Mouse (Mus musculus) embryonic facial prominence, embryonic 11.5 days (tissue): ENCODE data around the gene Ackr3. TPM values are rescaled to one million over a fixed set of nuclear protein-coding genes. Genes with fewer than 3 reads are reported as not detected.

Experiments
- ATAC-seq: fragments of 200-750 bp; cut with Nextera tagmentation; replicated peaks from 2 replicates; pipeline ENCODE4 v1.8.0; 2017; ENCODE audit warnings: low read depth; ENCODE audit not compliant: insufficient number of reproducible peaks, low FRiP score, low TSS enrichment
- DNase-seq: peaks from one replicate; pipeline ENCODE4 v3.0.0-alpha.2; 2015; ENCODE audit warnings: low spot score
- H3K27ac ChIP-seq: fragments of 300-500 bp; sonication (generic); replicated peaks from 2 replicates; pipeline ENCODE4 v1.5.1; 2014; ENCODE audit warnings: mild to moderate bottlenecking, low read depth, low read length, control low read depth
- H3K27me3 ChIP-seq: fragments of 300-500 bp; sonication (generic); 2 replicates; pipeline ENCODE4 v1.6.1; 2014; ENCODE audit warnings: mild to moderate bottlenecking, low read length, moderate library complexity, mixed read lengths; ENCODE audit not compliant: control insufficient read depth, insufficient read depth
- H3K36me3 ChIP-seq: fragments of 300-500 bp; sonication (generic); replicated peaks from 2 replicates; pipeline ENCODE4 v1.6.1; 2014; ENCODE audit warnings: low read depth, mild to moderate bottlenecking, low read length, moderate library complexity, mixed read lengths; ENCODE audit not compliant: control insufficient read depth, insufficient read depth
- H3K4me1 ChIP-seq: fragments of 300-500 bp; sonication (generic); 2 replicates; pipeline ENCODE4 v1.6.1; 2014; ENCODE audit warnings: low read length, mixed read lengths; ENCODE audit not compliant: control insufficient read depth, insufficient read depth
- H3K4me2 ChIP-seq: fragments of 300-500 bp; sonication (generic); 2 replicates; pipeline ENCODE4 v1.6.1; 2014; ENCODE audit warnings: low read depth, mild to moderate bottlenecking, control low read depth, low read length, moderate library complexity
- H3K4me3 ChIP-seq: fragments of 300-500 bp; sonication (generic); 2 replicates; pipeline ENCODE4 v1.5.1; 2014; ENCODE audit warnings: low read depth, low read length, control low read depth
- H3K9ac ChIP-seq: fragments of 300-500 bp; sonication (generic); replicated peaks from 2 replicates; pipeline ENCODE4 v1.6.1; 2014; ENCODE audit warnings: mild to moderate bottlenecking, control low read depth, low read length
- H3K9me3 ChIP-seq: fragments of 300-500 bp; sonication (generic); replicated peaks from 2 replicates; pipeline ENCODE4 v1.6.1; 2016; ENCODE audit warnings: mild to moderate bottlenecking, low read length, inconsistent platforms, mixed read lengths; ENCODE audit not compliant: control insufficient read depth
- WGBS: fragments of 180-500 bp; shearing (Covaris S2); extraction: QIAGEN DNeasy Blood & Tissue Kit; methylation state at CpG from one replicate; pipeline ENCODE4 v1.1.7; 2014; 5-methylcytosine and 5-hydroxymethylcytosine counted together
- polyA plus RNA-seq: library from polyadenylated mRNA; unstranded; fragments of >200 nt; fragmentation: Nextera tagmentation; extraction: Ambion mirVana; gene quantifications from 2 replicates; pipeline ENCODE4 v1.2.1, GENCODE M21; 2014

Ackr3 gene
- polyA plus RNA-seq, 1 experiment from 2014 or later = 39.9 TPM

DNA sequence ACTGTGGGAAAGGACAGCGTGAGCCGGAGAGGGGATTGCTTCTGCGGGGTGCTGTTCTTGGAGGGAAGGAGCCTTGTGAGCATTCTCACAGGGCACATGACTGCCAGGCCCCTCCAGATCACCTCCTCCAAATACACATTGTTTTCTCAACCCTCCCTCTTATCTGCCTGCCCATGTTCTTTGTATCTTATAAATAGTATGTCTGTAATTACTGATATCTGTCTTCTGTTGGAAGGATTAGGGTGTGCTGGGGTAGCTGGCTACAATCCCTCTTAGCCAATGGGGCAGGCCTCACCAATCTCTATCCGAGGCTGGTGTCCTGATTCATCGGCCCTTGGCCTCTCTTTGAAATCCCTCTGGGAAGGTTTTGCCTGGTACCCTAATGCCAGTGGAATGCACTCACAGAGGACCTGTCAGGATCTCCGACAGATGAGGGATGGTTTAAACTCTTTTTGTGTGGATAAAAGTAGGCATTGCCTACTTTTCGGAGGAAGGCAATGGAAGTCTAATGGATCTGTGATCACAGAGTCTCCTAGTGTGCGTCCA, 38.7 kb downstream of the Ackr3 start:
- Histone ChIP-seq H3K36me3 (no peaks in the 10 kb centered on the region), H3K27ac (no peak overlapping the region), H3K4me3 (no peak overlapping the region), H3K27me3 (no peaks in the 10 kb centered on the region), H3K4me1 (no peaks in the 10 kb centered on the region), H3K9ac (no peak overlapping the region), H3K9me3 (no peaks in the 10 kb centered on the region), H3K4me2 (no peak overlapping the region)
- no peak for ATAC-seq
- no peak for DNase-seq
- WGBS = 80% methylated on average over 8 of the region's 8 CpGs

GRCm38 (mm10) chr1:90244537-90244936, 40.8 kb downstream of the Ackr3 start:
- no peak overlapping the region for H3K4me3 ChIP-seq
- no peaks in the 10 kb centered on the region for H3K27me3 ChIP-seq
- no peaks in the 10 kb centered on the region for H3K36me3 ChIP-seq
- no peak overlapping the region for H3K9ac ChIP-seq
- 91% methylated on average over 1 of the region's 1 CpGs for WGBS
- H3K4me2 ChIP-seq = no peak overlapping the region
- H3K27ac ChIP-seq = no peak overlapping the region
- H3K4me1 ChIP-seq = no peaks in the 10 kb centered on the region
- no peak for ATAC-seq
- DNase-seq = no peak
- no peaks in the 10 kb centered on the region for H3K9me3 ChIP-seq

GRCm38 (mm10) chr1:90245533-90245932, 41.8 kb downstream of the Ackr3 start:
- no peak overlapping the region for H3K27ac ChIP-seq
- no peaks in the 10 kb centered on the region for H3K36me3 ChIP-seq
- no peaks in the 10 kb centered on the region for H3K9me3 ChIP-seq
- no peak overlapping the region for H3K9ac ChIP-seq
- H3K27me3 ChIP-seq = no peaks in the 10 kb centered on the region
- no peak for DNase-seq
- no peak overlapping the region for H3K4me2 ChIP-seq
- H3K4me3 ChIP-seq = no peak overlapping the region
- WGBS = 83% methylated on average over 7 of the region's 7 CpGs
- no peaks in the 10 kb centered on the region for H3K4me1 ChIP-seq
- ATAC-seq = no peak

GRCm38 (mm10) chr1:90246035-90246434, 42.3 kb downstream of the Ackr3 start:
- no peak overlapping the region for H3K27ac ChIP-seq
- no peaks in the 10 kb centered on the region for H3K36me3 ChIP-seq
- H3K9ac ChIP-seq = no peak overlapping the region
- no peaks in the 10 kb centered on the region for H3K4me1 ChIP-seq
- H3K4me2 ChIP-seq = no peak overlapping the region
- ATAC-seq = no peak
- no peak for DNase-seq
- WGBS = 56% methylated on average over 8 of the region's 8 CpGs
- H3K4me3 ChIP-seq = no peak overlapping the region
- H3K27me3 ChIP-seq = no peaks in the 10 kb centered on the region
- H3K9me3 ChIP-seq = no peaks in the 10 kb centered on the region

GRCm38 (mm10) chr1:90246800-90247199, 43.0 kb downstream of the Ackr3 start:
- WGBS = 56% methylated on average over 1 of the region's 1 CpGs
- Histone ChIP-seq H3K4me3 (no peak overlapping the region), H3K4me2 (no peak overlapping the region), H3K9ac (no peak overlapping the region), H3K4me1 (no peaks in the 10 kb centered on the region; the same call in 1 of the 2 replicates), H3K27me3 (no peaks in the 10 kb centered on the region), H3K27ac (no peak overlapping the region), H3K36me3 (no peaks in the 10 kb centered on the region), H3K9me3 (no peaks in the 10 kb centered on the region)
- ATAC-seq = no peak
- no peak for DNase-seq

DNA sequence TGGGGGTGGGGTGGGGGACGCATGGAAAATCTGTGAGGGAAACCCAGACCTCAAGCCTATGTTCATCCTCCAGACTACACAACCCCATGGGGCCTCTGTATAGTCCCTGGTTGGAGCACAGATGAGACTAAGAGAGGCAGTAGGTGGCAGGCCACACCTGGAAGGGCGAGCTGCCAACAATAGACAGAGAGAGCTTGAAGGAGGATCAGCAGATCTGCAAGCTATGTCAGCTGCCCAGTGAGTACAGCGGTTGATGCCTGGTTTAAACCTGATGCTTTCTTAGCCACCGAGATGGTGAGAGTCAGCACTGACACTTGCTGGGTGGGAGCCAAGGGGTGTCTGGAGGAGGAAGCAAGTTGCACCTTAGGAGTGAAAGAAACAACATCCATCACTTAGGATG, 43.5 kb downstream of the Ackr3 start:
- Histone ChIP-seq H3K4me3 (no peak overlapping the region), H3K4me1 (no peaks in the 10 kb centered on the region; the same call in none of the 2 replicates), H3K27me3 (no peaks in the 10 kb centered on the region), H3K9me3 (no peaks in the 10 kb centered on the region), H3K4me2 (no peak overlapping the region), H3K27ac (0 out of 2 replicates have a peak overlapping the region, but pooled peaks have one; percentile 0), H3K9ac (no peak overlapping the region), H3K36me3 (no peaks in the 10 kb centered on the region)
- WGBS = 75% methylated on average over 4 of the region's 4 CpGs
- ATAC-seq (no peak), DNase-seq (no peak)

DNA sequence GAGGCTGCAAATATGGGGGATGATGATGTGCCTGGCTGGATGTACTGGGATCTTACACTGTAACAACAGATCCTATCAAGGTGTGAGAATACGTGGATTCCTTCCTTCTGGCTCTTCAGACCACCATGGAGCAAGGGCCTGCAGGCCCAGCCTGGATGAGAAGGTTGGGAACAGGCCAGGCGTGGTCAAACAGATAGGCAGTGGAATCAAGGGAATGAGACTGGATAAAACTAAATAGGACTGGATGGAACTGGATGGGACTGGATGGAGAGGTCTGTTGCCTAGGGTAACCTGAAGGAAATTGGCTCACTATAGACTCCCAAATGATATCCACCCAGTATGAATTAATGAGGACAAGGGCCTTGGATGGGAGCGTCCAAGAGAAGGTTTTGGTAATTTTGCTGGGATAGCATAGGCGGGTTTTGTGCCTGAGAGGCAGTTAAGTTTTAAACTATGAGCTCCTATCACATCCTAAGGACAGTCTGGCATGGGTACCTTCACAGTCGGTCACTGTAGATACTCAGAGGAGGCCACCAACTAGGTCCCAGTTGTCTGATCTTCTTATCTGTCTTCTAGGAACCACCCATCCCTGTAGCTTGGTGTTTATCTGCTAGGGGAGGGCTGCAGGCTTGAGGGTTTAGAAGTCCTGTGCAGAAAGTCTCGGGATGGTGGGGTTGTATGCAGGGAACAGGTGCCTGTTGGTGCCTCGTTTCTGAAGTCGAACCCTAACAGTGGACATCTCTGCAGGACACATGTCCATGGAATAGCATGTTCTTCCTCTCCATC, 44.2 kb downstream of the Ackr3 start:
- Histone ChIP-seq H3K36me3 (no peaks in the 10 kb centered on the region), H3K4me2 (no peak overlapping the region), H3K4me3 (no peak overlapping the region), H3K9ac (no peak overlapping the region), H3K4me1 (no peaks in the 10 kb centered on the region; the same call in none of the 2 replicates), H3K27me3 (no peaks in the 10 kb centered on the region), H3K27ac (no peak overlapping the region), H3K9me3 (no peaks in the 10 kb centered on the region)
- ATAC-seq (no peak), DNase-seq (no peak)
- 88% methylated on average over 8 of the region's 8 CpGs for WGBS

DNA sequence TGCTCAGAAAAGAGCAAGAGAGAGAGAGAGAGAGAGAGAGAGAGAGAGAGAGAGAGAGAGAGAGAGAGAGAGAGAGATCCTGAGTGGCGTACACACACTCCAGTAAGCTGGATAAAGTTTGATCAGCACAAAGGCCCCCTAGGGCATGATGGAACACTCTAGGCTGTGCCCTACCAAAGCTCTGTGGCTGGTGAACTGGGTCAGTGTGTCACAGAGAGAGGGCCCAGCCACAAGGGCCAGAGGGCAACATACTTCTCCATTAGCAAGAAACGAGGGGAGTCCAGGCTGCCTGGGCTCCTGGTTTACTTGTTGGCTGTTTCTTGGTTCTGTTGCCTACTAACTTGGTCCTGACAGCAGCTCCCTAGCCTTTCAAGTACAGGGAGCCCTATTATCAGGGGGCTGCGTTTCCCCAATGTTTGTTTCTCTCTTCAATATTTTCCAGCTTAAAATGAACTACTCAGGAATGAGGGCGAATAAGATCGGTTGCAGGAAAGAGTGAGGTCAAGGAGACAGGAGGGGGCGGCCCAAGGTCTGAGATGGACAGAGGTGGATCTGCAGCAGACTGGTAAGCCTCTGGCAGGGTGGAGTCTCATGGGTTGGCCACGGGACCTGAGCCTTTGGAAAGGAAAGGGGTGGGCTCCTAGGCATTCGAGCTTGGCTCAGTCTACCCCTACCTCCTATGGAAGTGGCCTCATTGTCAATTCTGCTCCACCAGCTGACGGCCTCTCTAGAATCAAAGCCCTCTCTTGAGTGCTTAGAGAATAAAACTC, 45.4 kb downstream of the Ackr3 start:
- 77% methylated on average over 9 of the region's 9 CpGs for WGBS
- ATAC-seq (no peak; the same call in 1 of the 2 replicates), DNase-seq (no peak)
- H3K9me3 ChIP-seq = no peaks in the 10 kb centered on the region
- H3K27me3 ChIP-seq = no peaks in the 10 kb centered on the region
- no peak overlapping the region for H3K27ac ChIP-seq
- no peak overlapping the region for H3K9ac ChIP-seq
- no peaks in the 10 kb centered on the region for H3K36me3 ChIP-seq
- no peak overlapping the region for H3K4me3 ChIP-seq
- no peaks in the 10 kb centered on the region; the same call in none of the 2 replicates for H3K4me1 ChIP-seq
- no peak overlapping the region for H3K4me2 ChIP-seq
